Mouse (Mus musculus) ovary, postnatal 36 days (tissue): ENCODE measurements around the gene Prdm11.

Source experiments
- DNase-seq: peaks from one replicate; pipeline ENCODE4 v3.0.0; 2022; ENCODE audit warnings: low spot score, mixed read lengths

The Prdm11 gene

GRCm38 (mm10) chr2:93045129-93045817 is 694 bp downstream of the Prdm11 start:
- peak; percentile 97 for DNase-seq

DNA sequence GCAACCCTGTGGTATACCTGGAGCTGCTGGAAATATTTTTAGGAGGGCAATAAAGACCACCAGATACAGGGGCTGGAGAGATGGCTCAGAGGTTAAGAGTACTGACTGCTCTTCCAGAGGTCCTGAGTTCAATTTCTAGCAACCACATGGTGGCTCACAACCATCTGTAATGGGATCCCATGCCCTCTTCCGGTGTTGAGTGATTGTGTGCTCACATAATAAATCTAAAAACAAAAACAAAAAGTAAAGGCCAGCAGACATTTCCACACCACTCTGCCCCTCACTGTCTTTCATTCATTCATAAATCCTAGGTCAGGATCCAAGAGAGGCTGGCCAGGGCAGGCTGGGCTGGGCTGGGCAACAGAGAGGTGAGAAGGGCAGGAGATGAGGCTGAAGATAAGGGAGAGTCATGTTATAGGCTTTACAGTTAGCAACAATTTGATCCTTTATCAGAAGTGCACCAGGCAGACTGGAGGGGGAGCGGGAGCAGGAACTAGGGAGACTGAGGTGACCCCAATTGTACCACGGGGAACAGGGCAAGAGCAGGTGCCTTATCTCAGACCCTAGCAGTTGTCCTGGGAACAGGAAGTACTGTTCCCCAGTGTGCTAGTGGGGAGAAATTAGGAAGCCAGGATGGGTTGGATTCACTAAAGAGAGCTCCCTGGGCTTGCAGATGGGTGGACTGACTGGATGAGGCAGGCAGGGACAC is 2.4 kb downstream of the Prdm11 start:
- DNase-seq, result no peak

GRCm38 (mm10) chr2:93041470-93041869 is 4.5 kb downstream of the Prdm11 start:
- DNase-seq, result no peak

DNA sequence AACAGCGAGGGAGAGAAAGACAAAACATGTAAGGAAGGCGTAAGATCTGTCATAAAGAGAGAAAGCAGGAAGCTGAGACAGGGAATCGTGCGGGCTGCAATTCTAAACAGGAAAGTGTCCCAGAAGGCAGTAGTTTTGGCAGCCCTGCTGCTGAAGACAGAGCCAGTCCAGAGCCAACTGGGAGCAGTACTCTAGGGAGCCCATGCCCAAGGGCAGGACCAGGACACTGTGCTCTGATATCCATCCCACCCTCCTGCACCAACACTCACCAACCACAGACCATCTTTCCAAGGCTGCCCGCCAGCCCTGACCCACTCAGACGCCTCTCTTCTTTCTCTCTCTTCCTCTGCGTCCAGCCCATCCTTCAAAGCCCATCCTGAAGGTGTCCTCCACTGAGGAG is 5.1 kb downstream of the Prdm11 start:
- peak; percentile 53 for DNase-seq

DNA sequence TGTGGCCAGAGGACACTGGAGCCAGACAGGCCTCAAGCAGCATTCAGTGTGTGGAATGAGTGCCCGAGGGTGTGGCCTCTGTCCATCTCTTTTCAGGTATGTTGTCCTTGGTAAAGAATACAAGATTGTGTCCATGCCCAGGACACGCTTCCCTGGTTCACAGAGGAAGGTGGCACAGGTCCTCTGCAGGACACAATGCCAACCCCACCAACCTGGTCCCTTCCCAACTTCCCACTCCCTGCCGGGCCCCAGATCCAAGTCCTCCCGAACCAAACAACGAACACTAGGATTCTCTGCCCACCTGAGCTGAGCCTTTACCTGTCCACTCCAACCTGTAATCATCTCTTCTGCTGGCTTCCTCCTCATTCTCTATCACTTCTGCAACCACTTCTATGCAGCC is 6.3 kb downstream of the Prdm11 start:
- DNase-seq, result no peak

- no peak for DNase-seq
Observed at GRCm38 (mm10) chr2:93039043-93039442, 6.9 kb downstream of the Prdm11 start.

DNA sequence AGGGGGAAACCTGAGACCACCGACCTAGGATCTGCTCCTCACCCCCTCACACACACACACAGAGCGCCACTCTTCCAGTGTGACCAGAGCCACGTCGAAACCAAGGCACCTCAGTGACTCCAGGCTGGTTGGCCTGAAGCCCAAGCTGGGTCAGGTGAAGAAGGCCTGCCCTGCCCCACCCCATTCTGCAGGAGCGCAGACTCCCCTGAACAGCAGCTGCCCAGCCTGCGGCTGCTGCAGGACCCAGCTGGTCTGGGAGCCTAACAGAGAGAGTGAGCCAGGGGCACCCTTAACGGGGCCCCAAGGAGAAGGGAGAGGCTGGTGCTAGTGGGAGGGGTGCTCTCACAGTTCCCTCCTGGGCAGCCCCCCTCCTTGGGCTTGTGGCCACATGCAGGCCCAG is 10.3 kb downstream of the Prdm11 start:
- no peak for DNase-seq

DNA sequence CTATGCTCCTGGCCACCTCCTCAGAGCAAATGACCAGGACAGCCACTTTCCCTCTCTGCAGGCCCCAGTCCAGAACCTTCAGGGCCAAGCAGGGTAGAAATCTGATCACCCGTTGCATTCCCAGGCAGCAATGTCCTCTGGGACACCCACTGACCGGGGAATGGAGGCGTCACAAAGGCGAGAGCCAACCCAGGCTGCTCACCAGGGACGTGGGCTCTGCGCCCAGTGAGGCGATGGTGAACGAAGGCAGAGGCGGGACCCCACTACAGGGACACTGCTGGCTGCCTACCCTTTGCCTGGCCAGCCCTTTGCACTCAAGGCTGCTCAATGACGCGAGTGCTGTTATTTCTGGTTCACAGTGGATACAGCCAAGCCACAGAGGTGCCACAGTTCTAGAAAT is 13.3 kb downstream of the Prdm11 start:
- DNase-seq, result peak; percentile 71

GRCm38 (mm10) chr2:93032049-93032448 is 13.9 kb downstream of the Prdm11 start:
- peak; percentile 42 for DNase-seq

- DNase-seq, result no peak
Observed at GRCm38 (mm10) chr2:93031021-93031420, 14.9 kb downstream of the Prdm11 start.

- no peak for DNase-seq
Observed at GRCm38 (mm10) chr2:93030101-93030500, 15.9 kb downstream of the Prdm11 start.

DNA sequence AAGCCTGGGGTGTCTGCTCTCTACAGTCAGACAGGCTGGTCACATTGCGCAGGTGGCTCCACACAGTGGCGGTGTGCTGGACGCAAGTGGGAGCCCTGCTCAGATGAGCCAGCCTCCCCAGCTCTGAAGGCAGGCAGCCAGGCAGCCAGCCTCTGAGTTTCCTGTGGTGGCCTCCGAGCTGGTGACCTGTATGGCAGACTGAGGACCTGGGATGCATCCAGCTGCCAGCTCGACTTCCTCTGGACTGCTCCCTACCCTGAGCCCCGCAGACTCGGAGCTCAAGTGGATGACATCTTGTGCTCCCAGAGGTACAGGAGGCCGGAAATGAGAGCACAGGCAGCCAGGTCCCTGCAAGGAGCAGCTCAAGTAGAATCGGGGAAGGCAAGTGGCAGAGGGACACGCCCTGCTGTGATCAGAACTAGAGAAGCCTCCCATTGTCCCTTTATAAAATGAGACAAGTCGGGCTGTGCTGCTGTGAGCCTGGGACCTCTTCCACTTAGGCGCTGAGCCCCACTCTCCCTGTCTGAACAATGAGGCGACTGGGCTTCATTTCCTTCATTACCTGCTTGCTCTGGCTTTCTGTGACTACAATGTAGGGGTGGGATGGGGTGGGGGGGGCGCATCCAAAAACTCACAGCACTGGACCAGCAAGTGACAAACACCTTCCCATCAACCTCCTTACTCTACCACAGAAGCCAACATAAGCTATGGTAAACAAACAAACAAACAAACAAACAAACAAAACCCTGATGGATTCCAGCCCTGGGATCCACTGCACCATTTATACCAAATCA is 16.5 kb downstream of the Prdm11 start:
- DNase-seq, result no peak

GRCm38 (mm10) chr2:93028865-93029264 is 17.1 kb downstream of the Prdm11 start:
- no peak for DNase-seq

DNA sequence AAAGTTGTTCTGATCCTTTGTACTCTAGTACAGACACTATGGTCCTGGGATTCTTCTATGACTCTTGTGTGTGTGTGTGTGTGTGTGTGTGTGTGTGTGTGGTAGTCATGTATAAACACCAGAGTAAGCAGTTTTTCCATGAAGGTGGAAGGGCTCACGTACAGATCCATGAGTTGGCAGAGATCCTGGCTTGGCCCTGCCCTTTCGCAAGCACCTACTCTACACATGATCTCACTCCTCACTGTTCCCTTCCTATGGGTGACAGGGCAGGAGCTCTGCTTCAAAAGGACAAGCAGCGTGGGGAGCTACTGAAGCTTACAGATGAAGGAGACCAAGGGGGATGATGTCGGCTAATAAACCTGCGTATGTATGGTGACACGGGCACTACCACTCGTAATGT is 18.3 kb downstream of the Prdm11 start:
- no peak for DNase-seq

- no peak for DNase-seq
Observed at GRCm38 (mm10) chr2:93024431-93024830, 21.5 kb downstream of the Prdm11 start.

DNA sequence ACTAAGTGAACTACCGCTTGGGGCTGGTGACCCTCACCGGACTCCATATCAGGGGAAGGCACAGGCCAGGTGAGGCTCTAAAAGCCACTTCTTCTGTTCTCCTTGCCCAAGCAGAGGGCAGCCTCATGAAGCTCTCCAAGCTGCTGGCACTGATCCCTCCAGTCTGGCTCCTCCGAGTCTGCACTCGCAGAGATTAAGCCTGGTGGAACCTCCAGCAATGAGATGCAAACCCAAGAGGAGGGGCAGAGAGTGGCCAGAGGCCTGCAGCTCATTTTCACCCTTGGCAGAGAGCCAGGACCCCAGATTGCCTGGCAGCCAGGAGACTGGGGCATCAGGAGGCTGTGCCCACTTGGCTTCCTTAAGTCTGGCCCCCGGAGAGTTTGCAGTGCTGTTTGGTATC is 27.1 kb downstream of the Prdm11 start:
- DNase-seq, result peak; percentile 46

- DNase-seq, result no peak
Observed at GRCm38 (mm10) chr2:93017151-93017550, 28.8 kb downstream of the Prdm11 start.

DNA sequence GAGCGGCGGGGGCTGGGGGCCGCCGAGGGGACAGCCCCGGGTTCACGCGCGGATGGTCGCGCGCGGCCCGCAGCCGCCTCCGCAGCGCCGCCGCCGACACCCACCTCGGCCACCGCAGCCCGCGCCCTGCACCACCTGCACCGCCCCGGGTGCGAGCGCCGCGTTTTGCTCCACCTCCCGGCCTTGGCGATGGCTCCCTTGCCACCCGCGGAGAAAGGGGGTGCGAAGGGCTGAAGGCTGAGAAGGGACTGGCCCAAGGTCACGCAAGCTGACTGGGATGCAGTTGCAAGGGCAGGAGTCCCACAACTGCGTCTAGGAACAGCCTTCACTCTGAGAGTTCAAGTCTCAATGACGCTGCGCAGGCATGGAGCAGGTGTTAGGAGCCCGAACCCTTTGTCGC is 30.9 kb downstream of the Prdm11 start:
- peak; percentile 81 for DNase-seq

DNA sequence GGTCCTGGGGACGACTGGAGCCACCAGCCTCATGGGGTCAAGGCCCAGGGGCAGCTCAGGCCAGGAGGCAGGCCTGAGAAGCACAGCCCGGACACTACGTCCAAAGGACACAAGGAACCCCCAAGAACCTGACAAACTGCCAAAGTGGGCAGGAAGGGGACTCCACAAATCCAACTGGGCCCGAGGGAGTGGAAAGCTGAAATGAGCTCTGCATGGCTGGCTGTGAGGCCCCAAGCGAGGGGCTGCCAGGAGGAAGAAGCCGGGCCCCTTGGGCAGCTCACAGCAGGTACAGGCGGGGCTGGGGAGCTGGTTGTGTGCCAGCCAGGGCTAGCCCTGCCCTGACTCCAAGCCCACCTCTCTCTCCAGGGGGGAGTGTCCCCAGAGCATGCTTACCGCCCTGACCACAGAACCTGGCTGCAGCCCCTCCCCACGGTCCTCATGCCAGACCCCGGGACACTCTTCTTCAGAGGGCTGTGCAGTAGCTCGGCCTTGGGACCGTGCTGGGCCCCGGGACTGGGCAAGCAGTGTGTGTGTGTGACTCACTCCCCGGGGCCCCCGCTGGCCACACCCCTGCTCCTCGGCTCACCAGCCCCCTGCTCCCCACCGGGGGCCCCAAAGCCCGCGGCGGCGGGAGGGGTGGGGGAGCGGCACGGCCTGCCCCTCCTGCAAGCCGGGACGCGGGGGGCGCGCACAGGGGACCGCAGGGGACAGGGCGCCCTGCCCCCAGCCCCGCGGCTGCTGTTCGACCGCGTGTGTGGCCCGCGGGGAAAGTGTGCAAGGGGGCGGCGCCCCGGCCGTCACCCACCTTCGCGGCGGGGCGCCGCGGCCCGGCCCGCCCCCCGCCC is 31.7 kb downstream of the Prdm11 start:
- DNase-seq, result peak; percentile 72

- no peak for DNase-seq
Observed at GRCm38 (mm10) chr2:93013415-93014092, 32.4 kb downstream of the Prdm11 start.

GRCm38 (mm10) chr2:93012976-93013375 is 33.0 kb downstream of the Prdm11 start:
- DNase-seq, result no peak
